Comparison of ENCODE assay signal across 9 mouse cellular contexts in genomic region chr12:36670915-36671579, GRCm38 (mm10).
DNase-seq lines count a peak whose midpoint lies in the region; ATAC-seq and TF ChIP-seq lines count a peak whose summit lies in the region.
"Had no signal": no experiment of that assay in that cellular context is flagged by ENCODE, and none has a peak within 500 bp of the region (broad histone marks: within the 10 kb centered on the region; RNA-seq: fewer than 3 reads in every experiment).

No protein-coding gene starts in this region.

- 35% methylated on average over 10 of the region's 10 CpGs for WGBS in forebrain, postnatal 0 days

- H3K9ac ChIP-seq in forebrain, postnatal 0 days = no peak overlapping the region

- H3K27ac ChIP-seq in forebrain, postnatal 0 days (ENCODE audit: low read depth, low read length) = no peak overlapping the region
- H3K27ac ChIP-seq: macrophage had no signal

- H3K36me3 ChIP-seq in forebrain, postnatal 0 days (ENCODE audit: insufficient read depth) = no peaks in the 10 kb centered on the region

- H3K4me1 ChIP-seq in forebrain, postnatal 0 days (ENCODE audit: insufficient read depth) = no peaks in the 10 kb centered on the region

- no peak overlapping the region for H3K4me2 ChIP-seq in forebrain, postnatal 0 days (ENCODE audit: low read depth)

- H3K4me3 ChIP-seq in forebrain, postnatal 0 days (ENCODE audit: low read depth, low read length) = no peak overlapping the region

- ATAC-seq in forebrain, postnatal 0 days = peak; percentile 50
- peak; percentile 66 for ATAC-seq in megakaryocyte progenitor cell, adult 5-6 weeks (replicated peaks; ENCODE audit: poor library complexity)

- peak; percentile 79 for TF ChIP-seq CTCF in forebrain, postnatal 0 days (IDR thresholded peaks at IDR 0.05; ENCODE audit: low read depth)

- no peaks in the 10 kb centered on the region for H3K9me3 ChIP-seq in forebrain, postnatal 0 days (ENCODE audit: low read length)

- DNase-seq in left cerebral cortex, postnatal 14 days (ENCODE audit: low spot score in 2 of 2) = peak; percentile 19 to 32
- no peak for DNase-seq in left cerebral cortex, postnatal 36 days (ENCODE audit: low spot score in 2 of 2)
- DNase-seq in ZHBTc4 (ENCODE audit: low read depth, low spot score) = peak; percentile 21
- peak; percentile 57 for DNase-seq in forebrain, postnatal 0 days
- no peak for DNase-seq in urinary bladder, postnatal 25 days (ENCODE audit: low spot score)
- no peak for DNase-seq in adrenal gland, postnatal 4 days (ENCODE audit: low spot score in 2 of 2)
- DNase-seq in thymus, postnatal 4 days = no peak

- no peaks in the 10 kb centered on the region for H3K27me3 ChIP-seq in forebrain, postnatal 0 days (ENCODE audit: insufficient read depth, low read length)

- intact Hi-C loops in left cerebral cortex, postnatal 14 days (cut with DNase I) = loop anchor here (2.0 kb wide), 1 partner anchor 456 kb away; no protein-coding TSS in a partner anchor
- intact Hi-C loops in left cerebral cortex, postnatal 36 days (cut with DNase I) = loop anchor here (1.0 kb wide), 1 partner anchor 456 kb away; no protein-coding TSS in a partner anchor

Comparison
In these comparisons a context has a peak if more than half of its experiments do, and no peak if none do; other contexts are left out.
1. DNase-seq: peak in left cerebral cortex, postnatal 14 days (2 of 2), ZHBTc4 (single experiment) and forebrain, postnatal 0 days (single experiment); none in left cerebral cortex, postnatal 36 days (0 of 2), urinary bladder, postnatal 25 days (single experiment), adrenal gland, postnatal 4 days (0 of 2) and thymus, postnatal 4 days (single experiment).